Mouse (Mus musculus) G1E (cell line): ENCODE results near the gene Tymp.

ENCODE experiments used
- CTCF ChIP-seq: IDR thresholded peaks from 2 replicates; pipeline ENCODE4 v1.5.1; 2012; ENCODE audit warnings: low read depth, low read length, inconsistent platforms, mixed read lengths
- GATA1 ChIP-seq: IDR thresholded peaks from 2 replicates; pipeline ENCODE4 v1.6.1; 2012; ENCODE audit warnings: borderline replicate concordance, low read length, inconsistent platforms, mixed read lengths
- GATA2 ChIP-seq: IDR thresholded peaks from 2 replicates; pipeline ENCODE4 v1.6.1; 2012; ENCODE audit warnings: low read depth, low read length, inconsistent platforms, borderline replicate concordance

DNA sequence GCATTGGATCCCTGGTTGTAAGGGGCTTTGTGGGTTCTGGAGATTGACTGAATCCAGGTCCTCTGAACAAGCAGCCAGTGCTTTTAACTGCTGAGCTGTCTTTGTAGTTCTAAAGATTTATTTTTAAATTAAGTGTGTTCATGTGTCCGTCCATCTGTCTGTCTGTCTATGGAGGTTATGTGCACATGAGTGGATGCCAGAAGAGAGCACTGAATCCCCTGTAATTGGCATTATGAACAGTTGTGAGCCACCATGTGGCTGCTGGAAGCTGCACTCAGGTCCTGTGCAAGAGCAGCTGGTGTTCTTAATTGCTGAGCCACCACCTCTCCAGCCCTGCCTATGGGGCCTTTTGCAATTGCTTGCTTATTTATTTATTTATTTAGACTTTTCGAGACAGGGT is 21.3 kb upstream of the Tymp start:
- TF ChIP-seq GATA2 (no peak), CTCF (no peak), GATA1 (no peak)
